Mouse (Mus musculus) cerebellum, adult 9-10 months (tissue): ENCODE measurements around the gene Col6a5.

Experiments
- DNase-seq: peaks from one replicate; pipeline ENCODE4 v3.0.0; 2022

The Col6a5 gene

GRCm38 (mm10) chr9:105819155-105819709, 141.2 kb downstream of the Col6a5 start:
- no peak for DNase-seq

- DNase-seq, result no peak
Observed at GRCm38 (mm10) chr9:105814436-105814835, 146.0 kb downstream of the Col6a5 start.

DNA sequence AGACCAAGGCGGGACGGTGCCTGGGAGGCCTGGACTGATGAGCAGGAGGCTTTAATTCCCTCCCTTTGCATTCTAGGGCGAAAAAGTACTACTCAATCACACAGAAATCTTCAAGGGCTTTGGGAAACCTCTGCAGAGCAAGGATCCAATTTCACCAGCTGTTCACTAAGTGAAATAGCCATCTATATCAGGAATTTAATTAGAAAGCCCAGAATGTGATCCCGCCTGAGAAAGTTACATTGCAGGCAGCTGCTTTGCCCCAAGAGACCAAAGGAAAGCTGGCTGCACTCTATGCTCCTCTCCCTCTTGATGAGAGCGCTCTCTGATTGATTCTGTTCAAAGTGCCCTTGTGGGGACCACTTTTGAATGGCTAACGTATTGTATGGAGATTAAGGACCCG, 149.0 kb downstream of the Col6a5 start:
- no peak for DNase-seq

DNA sequence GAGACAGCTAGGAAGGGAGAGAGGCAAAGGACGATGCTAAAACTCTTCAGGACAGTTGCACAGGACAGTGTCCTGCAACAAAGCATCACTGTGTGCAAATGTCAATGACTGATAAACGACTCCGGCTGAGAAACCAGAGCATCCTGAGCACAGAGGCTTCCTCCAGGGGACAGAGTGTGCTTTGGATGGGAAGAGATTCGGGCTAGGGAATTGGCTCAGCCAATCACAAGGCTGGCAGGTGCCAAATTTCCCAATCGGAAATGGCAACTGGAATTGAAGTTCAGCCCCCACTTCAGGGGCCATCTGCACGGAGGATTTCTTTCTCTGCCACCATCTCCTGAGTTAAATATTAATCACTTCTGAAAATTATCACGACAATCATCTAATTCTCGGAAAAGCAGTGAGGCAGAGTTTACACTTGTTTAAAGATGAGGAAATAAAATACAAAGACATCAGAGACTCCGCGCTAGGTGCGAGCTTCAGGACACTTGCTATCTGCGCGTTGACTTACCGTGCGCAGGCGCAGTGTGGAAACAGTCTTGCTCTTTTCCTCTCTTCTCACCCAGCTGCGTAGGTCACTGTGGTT, 151.4 kb downstream of the Col6a5 start:
- no peak for DNase-seq
